Mouse (Mus musculus) limb, embryonic 14.5 days (tissue): Measurements from ENCODE around the gene Nek8. TPM values are rescaled to one million over a fixed set of nuclear protein-coding genes. Genes with fewer than 3 reads are reported as not detected.
A peak's percentile ranks its signal among the peaks of the same experiment; 100 is the strongest.

ENCODE experiments used
- ATAC-seq: fragments of 200-750 bp; cut with Nextera tagmentation; 2 replicates; pipeline ENCODE4 v1.8.0; 2017; ENCODE audit warnings: low read depth, moderate number of reproducible peaks, moderate TSS enrichment; ENCODE audit not compliant: low FRiP score
- DNase-seq: peaks from one replicate; pipeline ENCODE4 v3.0.0-alpha.2; 2015; ENCODE audit warnings: low spot score
- H3K27ac ChIP-seq: fragments of 300-500 bp; sonication (generic); replicated peaks from 2 replicates; pipeline ENCODE4 v1.5.1; 2014; ENCODE audit warnings: low read depth, mild to moderate bottlenecking, low read length, moderate library complexity, mixed read lengths
- H3K27me3 ChIP-seq: fragments of 300-500 bp; sonication (generic); 2 replicates; pipeline ENCODE4 v1.6.1; 2014; ENCODE audit warnings: low read length, mixed read lengths; ENCODE audit not compliant: control insufficient read depth, insufficient read depth
- H3K36me3 ChIP-seq: fragments of 300-500 bp; sonication (generic); 2 replicates; pipeline ENCODE4 v1.6.1; 2014; ENCODE audit warnings: mild to moderate bottlenecking, low read length, moderate library complexity, mixed read lengths; ENCODE audit not compliant: control insufficient read depth, insufficient read depth
- H3K4me1 ChIP-seq: fragments of 300-500 bp; sonication (generic); 2 replicates; pipeline ENCODE4 v1.6.1; 2014; ENCODE audit warnings: antibody characterized with exemption, low read length, mixed read lengths; ENCODE audit not compliant: control insufficient read depth, insufficient read depth
- H3K4me2 ChIP-seq: fragments of 300-500 bp; sonication (generic); replicated peaks from 2 replicates; pipeline ENCODE4 v1.6.1; 2014; ENCODE audit warnings: low read depth, mild to moderate bottlenecking, low read length, moderate library complexity; ENCODE audit not compliant: severe bottlenecking
- H3K4me3 ChIP-seq: fragments of 300-500 bp; sonication (generic); replicated peaks from 2 replicates; pipeline ENCODE4 v1.5.1; 2014; ENCODE audit warnings: low read length
- H3K9ac ChIP-seq: fragments of 300-500 bp; sonication (generic); 2 replicates; pipeline ENCODE4 v1.6.1; 2014; ENCODE audit warnings: mild to moderate bottlenecking, low read depth, low read length, moderate library complexity; ENCODE audit not compliant: severe bottlenecking
- H3K9me3 ChIP-seq: fragments of 300-500 bp; sonication (generic); 2 replicates; pipeline ENCODE4 v1.6.1; 2016; ENCODE audit warnings: low read length; ENCODE audit not compliant: control insufficient read depth
- POLR2A ChIP-seq: fragments of 200-500 bp; IDR thresholded peaks from 2 replicates; pipeline ENCODE4 v1.8.0; 2012; ENCODE audit warnings: inconsistent platforms, mild to moderate bottlenecking, moderate library complexity, borderline replicate concordance; ENCODE audit not compliant: insufficient read depth, insufficient read length; ENCODE audit errors: extremely low read depth
- WGBS: fragments of 180-500 bp; shearing (Covaris S2); extraction: QIAGEN DNeasy Blood & Tissue Kit; methylation state at CpG from one replicate; pipeline ENCODE4 v1.1.7; 2014; 5-methylcytosine and 5-hydroxymethylcytosine counted together
- microRNA-seq: library from miRNA; unstranded; fragments of <30 nt; microRNA quantifications from one replicate; pipeline ENCODE4, GENCODE M21; 2016
- polyA plus RNA-seq, 2 experiments: library from polyadenylated mRNA; depleted of rRNA in 1 of 2; stranded (reverse) in 1 of 2; unstranded in 1 of 2; fragments of >200 nt; fragmentation: Nextera tagmentation in 1 of 2; extraction: Ambion mirVana in 1 of 2; gene quantifications; 2 replicates each; pipeline versions ENCODE4 v1.2.1 to v1.2.3; 2012 to 2014

Gene Nek8
- polyA plus RNA-seq, 2 experiments: 11.9 to 38.3 TPM

- Histone ChIP-seq H3K27me3 (no peaks in the 10 kb centered on the region), H3K9me3 (no peaks in the 10 kb centered on the region), H3K4me3 (no peak overlapping the region), H3K27ac (no peak overlapping the region), H3K4me1 (peaks cover 3% of the 10 kb centered on the region; the same call in 1 of the 2 replicates), H3K4me2 (no peak overlapping the region), H3K36me3 (no peaks in the 10 kb centered on the region), H3K9ac (no peak overlapping the region)
- DNase-seq (no peak), ATAC-seq (no peak)
- TF ChIP-seq POLR2A: no peak
Observed at GRCm38 (mm10) chr11:78118467-78118866, 58.0 kb downstream of the Nek8 start.

GRCm38 (mm10) chr11:78116146-78116410, 60.4 kb downstream of the Nek8 start:
- 4% methylated on average over 5 of the region's 5 CpGs for WGBS
- no peak for ATAC-seq
- Histone ChIP-seq H3K27ac (no peak overlapping the region), H3K9ac (peak overlapping the region; percentile 70), H3K9me3 (no peaks in the 10 kb centered on the region), H3K4me3 (peak overlapping the region; percentile 66), H3K4me1 (peaks cover 3% of the 10 kb centered on the region; the same call in 1 of the 2 replicates), H3K4me2 (peak overlapping the region; percentile 57), H3K36me3 (no peaks in the 10 kb centered on the region), H3K27me3 (no peaks in the 10 kb centered on the region)
- no peak for DNase-seq
- no peak for TF ChIP-seq POLR2A

Small RNA genes within 50 kb of the gene (microRNA-seq; reads per million reads assigned to microRNA genes)
- not detected for gene Mir7653

Other genes with a start within 250 kb of the Nek8 start
- gene Sez6, start 245.9 kb downstream of the Nek8 start, polyA plus RNA-seq (2012; rRNA removed): 1.2 and 1.4 TPM in 2 replicates
- gene Sez6, start 245.9 kb downstream of the Nek8 start, polyA plus RNA-seq (2014; fragmentation: Nextera tagmentation; extraction: Ambion mirVana): 0.98 and 1.2 TPM in 2 replicates
- 81.2 and 85.8 TPM in 2 replicates for gene Phf12, start 193.9 kb downstream of the Nek8 start, polyA plus RNA-seq (2012; rRNA removed)
- 18.3 and 19.7 TPM in 2 replicates for gene Phf12, start 193.9 kb downstream of the Nek8 start, polyA plus RNA-seq (2014; fragmentation: Nextera tagmentation; extraction: Ambion mirVana)
- gene Dhrs13, start 144.4 kb downstream of the Nek8 start, polyA plus RNA-seq (2012; rRNA removed): 14.7 and 18.2 TPM in 2 replicates
- gene Dhrs13, start 144.4 kb downstream of the Nek8 start, polyA plus RNA-seq (2014; fragmentation: Nextera tagmentation; extraction: Ambion mirVana): 22.4 and 23.6 TPM in 2 replicates
- 68.5 and 81.2 TPM in 2 replicates for gene Flot2, start 138.7 kb downstream of the Nek8 start, polyA plus RNA-seq (2012; rRNA removed)
- 49.1 and 53.8 TPM in 2 replicates for gene Flot2, start 138.7 kb downstream of the Nek8 start, polyA plus RNA-seq (2014; fragmentation: Nextera tagmentation; extraction: Ambion mirVana)
- gene Eral1, start 96.3 kb downstream of the Nek8 start, polyA plus RNA-seq (2012; rRNA removed): 34.4 and 42.2 TPM in 2 replicates
- gene Eral1, start 96.3 kb downstream of the Nek8 start, polyA plus RNA-seq (2014; fragmentation: Nextera tagmentation; extraction: Ambion mirVana): 35.8 and 38.4 TPM in 2 replicates
- gene Fam222b, start 82.0 kb downstream of the Nek8 start, polyA plus RNA-seq (2012; rRNA removed): 11.7 and 15.9 TPM in 2 replicates
- 13.3 and 18.1 TPM in 2 replicates for gene Fam222b, start 82.0 kb downstream of the Nek8 start, polyA plus RNA-seq (2014; fragmentation: Nextera tagmentation; extraction: Ambion mirVana)
- gene Traf4, start 11.1 kb downstream of the Nek8 start, polyA plus RNA-seq (2012; rRNA removed): 159 and 212 TPM in 2 replicates
- 59.0 and 67.7 TPM in 2 replicates for gene Traf4, start 11.1 kb downstream of the Nek8 start, polyA plus RNA-seq (2014; fragmentation: Nextera tagmentation; extraction: Ambion mirVana)
- gene Tlcd1, start within 50 bp of the Nek8 start, polyA plus RNA-seq (2012; rRNA removed): 43.3 and 48.4 TPM in 2 replicates
- 19.4 and 21.4 TPM in 2 replicates for gene Tlcd1, start within 50 bp of the Nek8 start, polyA plus RNA-seq (2014; fragmentation: Nextera tagmentation; extraction: Ambion mirVana)
- gene Rpl23a, start 6.9 kb upstream of the Nek8 start, polyA plus RNA-seq (2012; rRNA removed): 1,666 and 3,231 TPM in 2 replicates
- 1,710 and 1,819 TPM in 2 replicates for gene Rpl23a, start 6.9 kb upstream of the Nek8 start, polyA plus RNA-seq (2014; fragmentation: Nextera tagmentation; extraction: Ambion mirVana)
- gene Rab34, start 11.8 kb upstream of the Nek8 start, polyA plus RNA-seq (2012; rRNA removed): 163 and 228 TPM in 2 replicates
- 171 and 181 TPM in 2 replicates for gene Rab34, start 11.8 kb upstream of the Nek8 start, polyA plus RNA-seq (2014; fragmentation: Nextera tagmentation; extraction: Ambion mirVana)
- gene Proca1, start 16.7 kb upstream of the Nek8 start, polyA plus RNA-seq (2012; rRNA removed): 1.7 and 1.9 TPM in 2 replicates
- gene Proca1, start 16.7 kb upstream of the Nek8 start, polyA plus RNA-seq (2014; fragmentation: Nextera tagmentation; extraction: Ambion mirVana): 2.1 and 3.2 TPM in 2 replicates
- gene Sdf2, start 69.1 kb upstream of the Nek8 start, polyA plus RNA-seq (2012; rRNA removed): 125 and 140 TPM in 2 replicates
- 93.8 and 107 TPM in 2 replicates for gene Sdf2, start 69.1 kb upstream of the Nek8 start, polyA plus RNA-seq (2014; fragmentation: Nextera tagmentation; extraction: Ambion mirVana)
- gene Supt6, start 69.3 kb upstream of the Nek8 start, polyA plus RNA-seq (2012; rRNA removed): 30.6 and 31.4 TPM in 2 replicates
- 27.7 and 30.8 TPM in 2 replicates for gene Supt6, start 69.3 kb upstream of the Nek8 start, polyA plus RNA-seq (2014; fragmentation: Nextera tagmentation; extraction: Ambion mirVana)
- 58.7 and 61.7 TPM in 2 replicates for gene 2610507B11Rik, start 85.1 kb upstream of the Nek8 start, polyA plus RNA-seq (2012; rRNA removed)
- 72.6 and 82.1 TPM in 2 replicates for gene 2610507B11Rik, start 85.1 kb upstream of the Nek8 start, polyA plus RNA-seq (2014; fragmentation: Nextera tagmentation; extraction: Ambion mirVana)
- gene BC030499, start 114.2 kb upstream of the Nek8 start, polyA plus RNA-seq (2012; rRNA removed): 0.40 and 0.58 TPM in 2 replicates
- gene BC030499, start 114.2 kb upstream of the Nek8 start, polyA plus RNA-seq (2014; fragmentation: Nextera tagmentation; extraction: Ambion mirVana): 0.21 and 0.23 TPM in 2 replicates
- 56.6 and 57.3 TPM in 2 replicates for gene Spag5, start 124.9 kb upstream of the Nek8 start, polyA plus RNA-seq (2012; rRNA removed)
- 28.7 and 31.2 TPM in 2 replicates for gene Spag5, start 124.9 kb upstream of the Nek8 start, polyA plus RNA-seq (2014; fragmentation: Nextera tagmentation; extraction: Ambion mirVana)
- gene Aldoc, start 146.3 kb upstream of the Nek8 start, polyA plus RNA-seq (2012; rRNA removed): 9.2 and 11.9 TPM in 2 replicates
- gene Aldoc, start 146.3 kb upstream of the Nek8 start, polyA plus RNA-seq (2014; fragmentation: Nextera tagmentation; extraction: Ambion mirVana): 8.3 and 11.3 TPM in 2 replicates
- 95.5 and 135 TPM in 2 replicates for gene Pigs, start 151.7 kb upstream of the Nek8 start, polyA plus RNA-seq (2012; rRNA removed)
- 79.7 and 88.4 TPM in 2 replicates for gene Pigs, start 151.7 kb upstream of the Nek8 start, polyA plus RNA-seq (2014; fragmentation: Nextera tagmentation; extraction: Ambion mirVana)
- gene Unc119, start 166.8 kb upstream of the Nek8 start, polyA plus RNA-seq (2012; rRNA removed): 114 and 143 TPM in 2 replicates
- gene Unc119, start 166.8 kb upstream of the Nek8 start, polyA plus RNA-seq (2014; fragmentation: Nextera tagmentation; extraction: Ambion mirVana): 55.7 and 66.9 TPM in 2 replicates
- gene Foxn1, start 209.9 kb upstream of the Nek8 start, polyA plus RNA-seq (2012; rRNA removed): 0.96 and 1.1 TPM in 2 replicates
- 1.9 and 2.0 TPM in 2 replicates for gene Foxn1, start 209.9 kb upstream of the Nek8 start, polyA plus RNA-seq (2014; fragmentation: Nextera tagmentation; extraction: Ambion mirVana)
- gene Slc13a2, start 245.5 kb upstream of the Nek8 start, polyA plus RNA-seq (2012; rRNA removed): 0.03 TPM in 1 of 2 replicates, not detected in the other
- 0.10 TPM in 1 of 2 replicates, not detected in the other for gene Slc13a2, start 245.5 kb upstream of the Nek8 start, polyA plus RNA-seq (2014; fragmentation: Nextera tagmentation; extraction: Ambion mirVana)